Mouse (Mus musculus) liver, postnatal 0 days (tissue): ENCODE measurements around the gene Mki67. TPM values are rescaled to one million over a fixed set of nuclear protein-coding genes. Genes with fewer than 3 reads are reported as not detected.

Source experiments
- ATAC-seq: fragments of 200-750 bp; cut with Nextera tagmentation; 2 replicates; pipeline ENCODE4 v1.8.0; 2017; ENCODE audit warnings: mild to moderate bottlenecking, moderate library complexity
- DNase-seq: peaks from one replicate; pipeline ENCODE4 v3.0.0-alpha.2; 2016
- H3K27ac ChIP-seq: fragments of 300-500 bp; sonication (generic); 2 replicates; pipeline ENCODE4 v1.5.1; 2014; ENCODE audit warnings: antibody characterized with exemption, moderate library complexity, mild to moderate bottlenecking, low read depth
- H3K27me3 ChIP-seq: fragments of 300-500 bp; sonication (generic); 2 replicates; pipeline ENCODE4 v1.6.1; 2014; ENCODE audit warnings: low read length, control low read depth, mixed read lengths; ENCODE audit not compliant: insufficient read depth
- H3K36me3 ChIP-seq: fragments of 300-500 bp; sonication (generic); replicated peaks from 2 replicates; pipeline ENCODE4 v1.6.1; 2014; ENCODE audit warnings: mild to moderate bottlenecking, control low read depth, low read length, moderate library complexity, mixed read lengths; ENCODE audit not compliant: insufficient read depth
- H3K4me1 ChIP-seq: fragments of 300-500 bp; sonication (generic); 2 replicates; pipeline ENCODE4 v1.6.1; 2014; ENCODE audit warnings: antibody characterized with exemption, mild to moderate bottlenecking, control low read depth; ENCODE audit not compliant: insufficient read depth
- H3K4me2 ChIP-seq: fragments of 300-500 bp; sonication (generic); 2 replicates; pipeline ENCODE4 v1.6.1; 2014; ENCODE audit warnings: low read depth, mild to moderate bottlenecking, low read length, moderate library complexity, mixed read lengths
- H3K4me3 ChIP-seq: fragments of 300-500 bp; sonication (generic); 2 replicates; pipeline ENCODE4 v1.5.1; 2014; ENCODE audit warnings: low read depth, low read length
- H3K9ac ChIP-seq: fragments of 300-500 bp; sonication (generic); replicated peaks from 2 replicates; pipeline ENCODE4 v1.6.1; 2014; ENCODE audit warnings: mild to moderate bottlenecking, moderate library complexity
- H3K9me3 ChIP-seq: fragments of 300-500 bp; sonication (generic); 2 replicates; pipeline ENCODE4 v1.6.1; 2016; ENCODE audit warnings: mild to moderate bottlenecking, control low read depth, low read length, mixed read lengths
- CTCF ChIP-seq: sonication (generic); IDR thresholded peaks from 2 replicates; pipeline ENCODE4 v1.5.1; 2016; ENCODE audit warnings: antibody characterized with exemption, low read depth
- EP300 ChIP-seq: IDR thresholded peaks from 2 replicates; pipeline ENCODE4 v1.6.1; 2016; ENCODE audit warnings: antibody characterized with exemption, low read depth, mild to moderate bottlenecking
- WGBS: fragments of 180-500 bp; shearing (Covaris S2); extraction: QIAGEN DNeasy Blood & Tissue Kit; methylation state at CpG from one replicate; pipeline ENCODE4 v1.1.7; 2014; ENCODE audit not compliant: insufficient replicate concordance; 5-methylcytosine and 5-hydroxymethylcytosine counted together
- polyA plus RNA-seq: library from polyadenylated mRNA; unstranded; fragments of >200 nt; fragmentation: Nextera tagmentation; extraction: Ambion mirVana; gene quantifications from 2 replicates; pipeline ENCODE4 v1.2.1, GENCODE M21; 2015

Gene Mki67
- 35.4 and 38.8 TPM in 2 replicates for polyA plus RNA-seq

DNA sequence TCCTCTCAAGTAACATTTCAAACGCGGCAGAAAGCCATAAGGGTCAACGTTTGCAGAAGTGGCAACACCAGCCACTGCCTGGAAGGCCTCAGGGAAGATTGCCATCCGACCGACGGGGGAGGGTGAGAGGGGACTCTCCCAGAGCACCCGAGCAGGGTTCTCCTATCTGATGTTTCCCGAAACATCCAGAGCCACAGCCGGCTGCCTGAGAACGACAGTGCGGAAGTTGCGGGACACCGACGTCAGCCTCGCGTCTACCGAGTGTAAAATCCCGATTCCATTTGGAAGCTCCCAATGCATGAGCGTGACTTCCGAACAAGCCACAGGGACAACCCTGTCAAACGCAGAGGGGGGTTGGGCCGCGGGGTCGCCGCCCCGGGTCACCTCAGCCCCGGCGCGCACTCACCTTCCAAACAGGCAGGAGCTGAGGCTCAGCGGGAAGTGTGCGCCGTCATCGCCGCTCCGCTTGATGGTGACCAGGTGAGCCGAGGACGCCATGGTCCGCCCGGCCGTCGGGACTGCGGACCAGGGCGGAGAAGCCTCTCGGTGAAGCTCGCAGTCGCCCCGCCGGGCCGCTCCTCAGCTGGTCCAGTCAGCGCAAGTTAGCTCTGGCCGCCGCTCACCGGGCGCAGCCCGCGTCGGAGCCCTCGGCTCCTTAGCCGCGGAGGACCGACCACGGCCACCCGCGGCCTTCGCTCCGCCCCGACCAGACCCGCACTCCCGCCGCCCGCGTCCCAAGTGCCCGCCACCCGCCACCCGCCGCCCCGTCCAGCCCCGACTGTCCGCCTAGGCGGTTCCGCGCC lies at the start of gene Mki67:
Mki67 (minus strand) TSS at position 720 of the 803 bp plus-strand sequence.
- peaks cover 26% of the 10 kb centered on the region for H3K4me1 ChIP-seq
- no peak for TF ChIP-seq EP300
- TF ChIP-seq CTCF: no peak
- H3K9ac ChIP-seq: peak within 1 kb of the TSS; percentile 100
- peak within 1 kb of the TSS; percentile 99 for H3K4me3 ChIP-seq
- H3K36me3 ChIP-seq: peaks cover 18% of the 10 kb centered on the region
- H3K4me2 ChIP-seq: peak within 1 kb of the TSS; percentile 85
- no peaks in the 10 kb centered on the region for H3K9me3 ChIP-seq
- under 1% methylated on average over 68 of the region's 82 CpGs for WGBS
- peak; percentile 69 for DNase-seq
- peak; percentile 60 for ATAC-seq
- no peaks in the 10 kb centered on the region for H3K27me3 ChIP-seq
- peak within 1 kb of the TSS; percentile 94 for H3K27ac ChIP-seq

DNA sequence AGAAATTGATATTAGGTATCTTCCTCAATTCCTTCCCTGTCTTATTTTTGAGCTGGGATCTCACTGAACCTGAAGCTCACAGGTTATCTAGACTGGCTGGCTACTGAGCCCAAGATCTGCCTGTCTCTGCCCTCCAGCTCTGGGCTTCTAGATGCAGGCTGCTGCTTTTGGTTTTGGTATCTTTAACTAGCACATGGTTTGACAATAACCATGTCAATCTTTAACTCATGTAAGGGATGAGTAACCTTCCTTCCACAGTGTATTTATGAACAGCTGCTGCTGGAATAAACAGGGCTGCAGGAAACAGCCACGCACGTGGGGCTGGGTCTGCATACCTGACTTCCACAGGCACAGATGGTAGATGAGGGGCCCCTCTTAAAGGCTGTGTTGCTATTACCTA lies 47.1 kb upstream of the Mki67 start:
- Histone ChIP-seq H3K4me2 (no peak overlapping the region), H3K9ac (no peak overlapping the region), H3K36me3 (no peaks in the 10 kb centered on the region), H3K4me3 (no peak overlapping the region), H3K27ac (no peak overlapping the region), H3K27me3 (no peaks in the 10 kb centered on the region), H3K9me3 (no peaks in the 10 kb centered on the region), H3K4me1 (no peaks in the 10 kb centered on the region)
- 62% methylated on average over 2 of the region's 2 CpGs for WGBS
- no peak for TF ChIP-seq EP300
- no peak for TF ChIP-seq CTCF
- DNase-seq: no peak
- ATAC-seq: no peak

GRCm38 (mm10) chr7:135758754-135759510 lies 42.8 kb upstream of the Mki67 start:
- no peak overlapping the region for H3K9ac ChIP-seq
- H3K4me3 ChIP-seq: no peak overlapping the region
- H3K36me3 ChIP-seq: no peaks in the 10 kb centered on the region
- no peak overlapping the region for H3K4me2 ChIP-seq
- DNase-seq (no peak), ATAC-seq (no peak)
- WGBS: 60% methylated on average over 12 of the region's 12 CpGs
- no peaks in the 10 kb centered on the region for H3K9me3 ChIP-seq
- no peak overlapping the region for H3K27ac ChIP-seq
- TF ChIP-seq CTCF (no peak), EP300 (no peak)
- no peaks in the 10 kb centered on the region for H3K4me1 ChIP-seq
- H3K27me3 ChIP-seq: no peaks in the 10 kb centered on the region

DNA sequence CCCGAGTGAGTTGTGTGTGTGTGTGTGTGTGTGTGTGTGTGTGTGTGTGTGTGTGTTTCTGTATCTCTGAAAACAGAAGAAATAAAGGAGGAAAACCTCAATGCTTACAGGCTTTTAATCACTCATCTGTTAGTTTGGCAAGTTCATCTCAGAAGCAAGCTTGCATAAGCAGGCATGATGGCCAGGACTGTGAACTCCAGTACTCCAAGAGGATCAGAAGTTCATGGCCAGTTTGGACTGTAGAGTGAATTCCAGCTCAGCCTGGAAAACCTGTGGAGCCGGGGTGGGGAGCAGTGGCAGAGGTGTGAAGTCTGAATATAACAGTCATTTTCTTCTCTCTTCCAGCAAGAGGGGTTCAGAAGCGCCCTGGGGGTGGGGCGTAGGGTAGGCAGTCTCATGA lies 42.0 kb upstream of the Mki67 start:
- no peak overlapping the region for H3K27ac ChIP-seq
- H3K4me2 ChIP-seq: no peak overlapping the region
- no peaks in the 10 kb centered on the region for H3K4me1 ChIP-seq
- H3K36me3 ChIP-seq: no peaks in the 10 kb centered on the region
- H3K4me3 ChIP-seq: no peak overlapping the region
- H3K27me3 ChIP-seq: no peaks in the 10 kb centered on the region
- ATAC-seq (no peak), DNase-seq (no peak)
- H3K9me3 ChIP-seq: no peaks in the 10 kb centered on the region
- no peak overlapping the region for H3K9ac ChIP-seq
- no peak for TF ChIP-seq CTCF
- TF ChIP-seq EP300: no peak
- 56% methylated on average over 4 of the region's 4 CpGs for WGBS

GRCm38 (mm10) chr7:135756984-135757586 lies 40.9 kb upstream of the Mki67 start:
- H3K9ac ChIP-seq: no peak overlapping the region
- no peak for DNase-seq
- no peak overlapping the region for H3K27ac ChIP-seq
- ATAC-seq: no peak
- no peaks in the 10 kb centered on the region for H3K36me3 ChIP-seq
- no peaks in the 10 kb centered on the region for H3K27me3 ChIP-seq
- no peak overlapping the region for H3K4me3 ChIP-seq
- TF ChIP-seq CTCF (no peak), EP300 (no peak)
- WGBS: 78% methylated on average over 6 of the region's 6 CpGs
- no peak overlapping the region for H3K4me2 ChIP-seq
- H3K4me1 ChIP-seq: no peaks in the 10 kb centered on the region
- no peaks in the 10 kb centered on the region for H3K9me3 ChIP-seq

- Histone ChIP-seq H3K4me3 (no peak overlapping the region), H3K4me1 (no peaks in the 10 kb centered on the region), H3K27me3 (no peaks in the 10 kb centered on the region), H3K36me3 (no peaks in the 10 kb centered on the region), H3K9me3 (no peaks in the 10 kb centered on the region), H3K9ac (no peak overlapping the region), H3K27ac (no peak overlapping the region), H3K4me2 (no peak overlapping the region)
- DNase-seq (no peak), ATAC-seq (no peak)
- 63% methylated on average over 6 of the region's 6 CpGs for WGBS
- TF ChIP-seq CTCF (no peak), EP300 (no peak)
Observed at GRCm38 (mm10) chr7:135748986-135749385, 32.8 kb upstream of the Mki67 start.
